In genomic region chr5:147956421-147956820, GRCm38 (mm10) we compare ENCODE assay signal across 9 mouse cellular contexts. TPM values are rescaled to one million over a fixed set of nuclear protein-coding genes. Genes with fewer than 3 reads are reported as not detected.
DNase-seq lines count a peak whose midpoint lies in the region; ATAC-seq and TF ChIP-seq lines count a peak whose summit lies in the region.
"Had no signal": no experiment of that assay in that cellular context is flagged by ENCODE, and none has a peak within 500 bp of the region (broad histone marks: within the 10 kb centered on the region; RNA-seq: fewer than 3 reads in every experiment).

No protein-coding gene starts in this region.

- H3K4me3 ChIP-seq in heart, embryonic 12.5 days: peak overlapping the region; percentile 64
- no peak overlapping the region for H3K4me3 ChIP-seq in stomach, embryonic 15.5 days (replicated peaks)
- no peak overlapping the region for H3K4me3 ChIP-seq in stomach, postnatal 0 days (ENCODE audit: low read depth, low read length)
- no peak overlapping the region for H3K4me3 ChIP-seq in intestine, postnatal 0 days (ENCODE audit: low read depth, low read length)
- H3K4me3 ChIP-seq in stomach, embryonic 16.5 days (replicated peaks; ENCODE audit: low read length): no peak overlapping the region

- no peak for TF ChIP-seq EP300 in stomach, postnatal 0 days (optimal IDR thresholded peaks at IDR 0.05)

- H3K36me3 ChIP-seq in heart, embryonic 12.5 days: no peaks in the 10 kb centered on the region
- H3K36me3 ChIP-seq in stomach, embryonic 15.5 days: no peaks in the 10 kb centered on the region
- H3K36me3 ChIP-seq in stomach, postnatal 0 days (ENCODE audit: control insufficient read depth, insufficient read depth, low read length): no peaks in the 10 kb centered on the region
- H3K36me3 ChIP-seq in intestine, postnatal 0 days (ENCODE audit: control insufficient read depth, insufficient read depth): no peaks in the 10 kb centered on the region
- H3K36me3 ChIP-seq in stomach, embryonic 16.5 days (ENCODE audit: control insufficient read depth, insufficient read depth, low read length): no peaks in the 10 kb centered on the region

- peak overlapping the region; percentile 98 for H3K4me2 ChIP-seq in heart, embryonic 12.5 days
- 0 out of 2 replicates have a peak overlapping the region, but pooled peaks have one; percentile 99 for H3K4me2 ChIP-seq in stomach, embryonic 15.5 days
- H3K4me2 ChIP-seq in stomach, postnatal 0 days (replicated peaks; ENCODE audit: low read depth): no peak overlapping the region; the same call in 1 of the 2 replicates
- peak overlapping the region; percentile 83 for H3K4me2 ChIP-seq in intestine, postnatal 0 days (replicated peaks; ENCODE audit: low read depth)
- peak overlapping the region; percentile 98 for H3K4me2 ChIP-seq in stomach, embryonic 16.5 days (ENCODE audit: low read depth, low read length)

- no peak for DNase-seq in heart, postnatal 14 days
- DNase-seq in stomach, postnatal 0 days (ENCODE audit: low spot score): no peak
- DNase-seq in urinary bladder, postnatal 25 days (ENCODE audit: low spot score): no peak

- ATAC-seq in heart, embryonic 12.5 days (ENCODE audit: insufficient number of reproducible peaks, low FRiP score): no peak
- no peak for ATAC-seq in stomach, embryonic 15.5 days (ENCODE audit: insufficient read depth, low FRiP score, low read depth)
- ATAC-seq in stomach, postnatal 0 days (ENCODE audit: low FRiP score, low TSS enrichment): no peak
- no peak for ATAC-seq in intestine, postnatal 0 days
- ATAC-seq in stomach, embryonic 16.5 days (ENCODE audit: insufficient read depth, low FRiP score): no peak
- ATAC-seq in granulocyte monocyte progenitor cell, adult 5-6 weeks (replicated peaks; ENCODE audit: poor library complexity, severe bottlenecking): no peak

- H3K27ac ChIP-seq in heart, embryonic 12.5 days (ENCODE audit: poor library complexity, severe bottlenecking): no peak overlapping the region
- no peak overlapping the region for H3K27ac ChIP-seq in stomach, embryonic 15.5 days
- H3K27ac ChIP-seq in stomach, postnatal 0 days (replicated peaks): no peak overlapping the region
- no peak overlapping the region for H3K27ac ChIP-seq in intestine, postnatal 0 days (ENCODE audit: low read depth, low read length)
- no peak overlapping the region for H3K27ac ChIP-seq in stomach, embryonic 16.5 days (ENCODE audit: low read length)
- H3K27ac ChIP-seq: gastrocnemius, adult 2 months had no signal

- 2% methylated on average over 11 of the region's 11 CpGs for WGBS in heart, embryonic 12.5 days
- 2% methylated on average over 11 of the region's 11 CpGs for WGBS in stomach, embryonic 15.5 days
- 3% methylated on average over 11 of the region's 11 CpGs for WGBS in stomach, postnatal 0 days
- under 1% methylated on average over 11 of the region's 11 CpGs for WGBS in intestine, postnatal 0 days
- under 1% methylated on average over 11 of the region's 11 CpGs for WGBS in stomach, embryonic 16.5 days

- no peaks in the 10 kb centered on the region for H3K9me3 ChIP-seq in heart, embryonic 12.5 days (replicated peaks)
- no peaks in the 10 kb centered on the region for H3K9me3 ChIP-seq in stomach, embryonic 15.5 days
- H3K9me3 ChIP-seq in stomach, postnatal 0 days (ENCODE audit: control insufficient read depth, low read length): no peaks in the 10 kb centered on the region
- H3K9me3 ChIP-seq in intestine, postnatal 0 days (ENCODE audit: control insufficient read depth): no peaks in the 10 kb centered on the region
- no peaks in the 10 kb centered on the region for H3K9me3 ChIP-seq in stomach, embryonic 16.5 days (replicated peaks; ENCODE audit: control insufficient read depth, low read length)

- no peak for TF ChIP-seq CTCF in stomach, postnatal 0 days (IDR thresholded peaks at IDR 0.05; ENCODE audit: low read depth)
- TF ChIP-seq CTCF in intestine, postnatal 0 days (IDR thresholded peaks at IDR 0.05; ENCODE audit: low read depth): no peak

- H3K9ac ChIP-seq in heart, embryonic 12.5 days: peak overlapping the region; percentile 67; the same call in 1 of the 2 replicates
- no peak overlapping the region for H3K9ac ChIP-seq in stomach, embryonic 15.5 days
- no peak overlapping the region for H3K9ac ChIP-seq in stomach, postnatal 0 days (ENCODE audit: low read length)
- H3K9ac ChIP-seq in intestine, postnatal 0 days (ENCODE audit: low read depth, low read length): no peak overlapping the region
- no peak overlapping the region for H3K9ac ChIP-seq in stomach, embryonic 16.5 days (ENCODE audit: low read length)

- intact Hi-C loops in heart, postnatal 14 days (cut with DNase I): loop anchor here (5.0 kb wide), 1 partner anchor 176 kb away; no protein-coding TSS in a partner anchor

- H3K4me1 ChIP-seq in heart, embryonic 12.5 days (replicated peaks): peaks cover 21% of the 10 kb centered on the region
- H3K4me1 ChIP-seq in stomach, embryonic 15.5 days: peaks cover 27% of the 10 kb centered on the region; the same call in 1 of the 2 replicates
- H3K4me1 ChIP-seq in stomach, postnatal 0 days (replicated peaks; ENCODE audit: control insufficient read depth, insufficient read depth): peaks cover 3% of the 10 kb centered on the region; the same call in 1 of the 2 replicates
- H3K4me1 ChIP-seq in intestine, postnatal 0 days (replicated peaks; ENCODE audit: control insufficient read depth, insufficient read depth, low read length): 0 out of 2 replicates have a peak, but pooled peaks cover 3% of the 10 kb centered on the region
- H3K4me1 ChIP-seq in stomach, embryonic 16.5 days (ENCODE audit: control insufficient read depth, insufficient read depth, low read length): peaks cover 8% of the 10 kb centered on the region

- peaks cover 32% of the 10 kb centered on the region for H3K27me3 ChIP-seq in heart, embryonic 12.5 days (replicated peaks)
- H3K27me3 ChIP-seq in stomach, embryonic 15.5 days (replicated peaks): peaks cover 25% of the 10 kb centered on the region
- no peaks in the 10 kb centered on the region; the same call in 1 of the 2 replicates for H3K27me3 ChIP-seq in stomach, postnatal 0 days (ENCODE audit: control insufficient read depth, insufficient read depth, low read length)
- peaks cover 28% of the 10 kb centered on the region for H3K27me3 ChIP-seq in intestine, postnatal 0 days (replicated peaks; ENCODE audit: control insufficient read depth, insufficient read depth, low read length)
- H3K27me3 ChIP-seq in stomach, embryonic 16.5 days (ENCODE audit: control insufficient read depth, insufficient read depth, low read length): peaks cover 33% of the 10 kb centered on the region

RNA-seq across cellular contexts. Expression of gene Mtus2, which starts 0.7 kb away (rescaled TPM):
- polyA plus RNA-seq in heart, embryonic 12.5 days (2016; fragmentation: Nextera tagmentation; extraction: Ambion mirVana): 103 and 104 TPM in 2 replicates
- 10 to 100 TPM; 76.9 to 89.0 TPM for total RNA-seq in heart, postnatal 14 days (2021)
- polyA plus RNA-seq in stomach, embryonic 15.5 days (2015; fragmentation: Nextera tagmentation; extraction: Ambion mirVana): 15.5 and 15.6 TPM in 2 replicates
- polyA plus RNA-seq in stomach, postnatal 0 days (2015; fragmentation: Nextera tagmentation; extraction: Ambion mirVana): 8.3 and 12.3 TPM in 2 replicates
- 14.0 and 15.8 TPM in 2 replicates for polyA plus RNA-seq in intestine, postnatal 0 days (2015; fragmentation: Nextera tagmentation; extraction: Ambion mirVana)
- 11.4 and 12.4 TPM in 2 replicates for polyA plus RNA-seq in stomach, embryonic 16.5 days (2015; fragmentation: Nextera tagmentation; extraction: Ambion mirVana)
- 1.2 and 2.2 TPM in 2 replicates for total RNA-seq in granulocyte monocyte progenitor cell, adult 5-6 weeks (2014; fragmentation: Nextera tagmentation)
- total RNA-seq in granulocyte monocyte progenitor cell, adult 5-6 weeks (2017): 0.82 and 1.1 TPM in 2 replicates
